Mouse (Mus musculus): ENCODE results near the gene St3gal3.

DNA sequence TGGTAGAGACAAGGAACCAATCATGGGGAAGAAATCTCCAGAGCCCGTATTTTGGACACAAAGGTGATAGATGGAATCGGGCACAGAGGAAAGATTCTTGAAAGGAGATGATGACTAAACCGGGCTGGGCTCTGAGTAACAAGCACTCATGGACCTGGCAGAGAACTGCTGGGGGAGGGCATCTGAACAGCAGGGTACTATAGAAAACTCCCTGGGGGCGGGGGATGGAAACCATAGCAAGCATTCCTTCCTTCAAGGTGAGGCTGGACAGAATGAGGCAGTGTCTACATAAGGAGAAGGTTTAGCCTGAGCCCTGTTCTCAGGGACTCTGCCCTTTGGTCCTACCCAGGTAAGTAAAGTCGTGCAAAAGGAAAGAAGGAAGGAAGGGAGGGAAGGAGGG, 160.0 kb downstream of the St3gal3 start:
- TF ChIP-seq MAX (IDR thresholded peaks at IDR 0.05; ENCODE audit: low read length): no peak
- TF ChIP-seq RAD21 (IDR thresholded peaks at IDR 0.05; ENCODE audit: low read depth, low read length): no peak
- no peak for TF ChIP-seq MAFK (IDR thresholded peaks at IDR 0.05; ENCODE audit: borderline replicate concordance, low read depth, low read length)
- no peak for TF ChIP-seq POLR2A (IDR thresholded peaks at IDR 0.05; ENCODE audit: control insufficient read depth in 1 of 2, insufficient read depth in 1 of 2, low read depth in 1 of 2, low read length in 2 of 2, poor library complexity in 1 of 2)
- TF ChIP-seq HCFC1 (IDR thresholded peaks at IDR 0.05; ENCODE audit: low read depth, low read length): no peak
- no peak for TF ChIP-seq CHD2 (IDR thresholded peaks at IDR 0.05; ENCODE audit: low read length)
- TF ChIP-seq E2F4 (IDR thresholded peaks at IDR 0.05; ENCODE audit: borderline replicate concordance, low read depth, low read length): no peak
- no peak for TF ChIP-seq NELFE (IDR thresholded peaks at IDR 0.05; ENCODE audit: low read depth, low read length)
- no peak for TF ChIP-seq CTCF (IDR thresholded peaks at IDR 0.05 in 2 of 3, conservative IDR thresholded peaks at IDR 0.05 in 1 of 3; ENCODE audit: control insufficient read depth in 1 of 3, insufficient read depth in 1 of 3, low read depth in 2 of 3, low read length in 3 of 3, poor library complexity in 1 of 3, severe bottlenecking in 1 of 3)
- no peak for TF ChIP-seq POLR2AphosphoS2 (IDR thresholded peaks at IDR 0.05; ENCODE audit: low read length)
- TF ChIP-seq BHLHE40 (IDR thresholded peaks at IDR 0.05; ENCODE audit: borderline replicate concordance, low read depth, low read length): no peak
- no peak for TF ChIP-seq USF2 (IDR thresholded peaks at IDR 0.05; ENCODE audit: borderline replicate concordance in 1 of 2, insufficient read depth in 1 of 2, low read depth in 1 of 2, low read length in 2 of 2)
- no peak for TF ChIP-seq ZNF384 (IDR thresholded peaks at IDR 0.05; ENCODE audit: low read depth, low read length)
